Mouse (Mus musculus) liver, adult 2 months (tissue): ENCODE data around the gene Nrbf2. TPM values are rescaled to one million over a fixed set of nuclear protein-coding genes. Genes with fewer than 3 reads are reported as not detected.

Experiments
- DNase-seq: peaks from one replicate; pipeline ENCODE4 v3.0.0-alpha.2; 2011; ENCODE audit warnings: low read depth, low spot score; ENCODE audit errors: extremely low read depth
- H3K27ac ChIP-seq: fragments of 200-500 bp; replicated peaks from 2 replicates; pipeline ENCODE4 v1.5.1; 2012; ENCODE audit warnings: low read depth, mild to moderate bottlenecking, control low read depth, inconsistent platforms, low read length; ENCODE audit not compliant: insufficient read depth
- H3K27me3 ChIP-seq: fragments of 200-500 bp; 2 replicates; pipeline ENCODE4 v1.6.1; 2012; ENCODE audit warnings: mild to moderate bottlenecking, moderate library complexity, low read length, inconsistent platforms; ENCODE audit not compliant: control insufficient read depth, insufficient read depth
- H3K36me3 ChIP-seq: fragments of 200-500 bp; 2 replicates; pipeline ENCODE4 v1.6.1; 2012; ENCODE audit warnings: low read length, inconsistent platforms; ENCODE audit not compliant: control insufficient read depth, insufficient read depth
- H3K4me1 ChIP-seq: fragments of 200-500 bp; 2 replicates; pipeline ENCODE4 v1.6.1; 2011; ENCODE audit warnings: low read length; ENCODE audit not compliant: control insufficient read depth, insufficient read depth
- H3K4me3 ChIP-seq: fragments of 200-500 bp; 2 replicates; pipeline ENCODE4 v1.5.1; 2011; ENCODE audit warnings: low read depth, mild to moderate bottlenecking, control low read depth, low read length, moderate library complexity; ENCODE audit not compliant: insufficient read depth
- H3K79me2 ChIP-seq: fragments of 200-500 bp; 2 replicates; pipeline ENCODE4 v1.6.1; 2012; ENCODE audit warnings: inconsistent platforms, mild to moderate bottlenecking, low read length, moderate library complexity; ENCODE audit not compliant: control insufficient read depth, insufficient read depth
- H3K9ac ChIP-seq: fragments of 200-500 bp; 2 replicates; pipeline ENCODE4 v1.6.1; 2012; ENCODE audit warnings: low read depth, mild to moderate bottlenecking, control low read depth, inconsistent platforms, low read length
- CTCF ChIP-seq: fragments of 200-500 bp; IDR thresholded peaks from 2 replicates; pipeline ENCODE4 v1.5.1; 2011; ENCODE audit warnings: low read depth, low read length, control low read depth
- POLR2A ChIP-seq: fragments of 200-500 bp; IDR thresholded peaks from 2 replicates; pipeline ENCODE4 v1.6.1; 2011; ENCODE audit warnings: low read length, control low read depth; ENCODE audit not compliant: insufficient read depth; ENCODE audit errors: extremely low read depth
- WGBS: fragments of 180-500 bp; shearing (Covaris S2); methylation state at CpG from one replicate; pipeline ENCODE4 v1.1.7; 2018; 5-methylcytosine and 5-hydroxymethylcytosine counted together
- polyA plus RNA-seq: library from polyadenylated mRNA; depleted of rRNA; stranded (reverse); fragments of >200 nt; gene quantifications from 2 replicates; pipeline ENCODE4 v1.2.3, GENCODE M21; 2012
- total RNA-seq: library from RNA; depleted of rRNA; stranded (reverse); fragments of >200 nt; gene quantifications from 2 replicates; pipeline ENCODE4 v1.2.3, GENCODE M21; 2014

Nrbf2 gene
- total and polyA plus RNA-seq, 2 experiments, result 11.3 to 13.6 TPM

- peak; percentile 55 for DNase-seq
- Histone ChIP-seq H3K27ac (no peak overlapping the region), H3K4me3 (no peak overlapping the region), H3K79me2 (no peaks in the 10 kb centered on the region), H3K36me3 (no peaks in the 10 kb centered on the region), H3K27me3 (no peaks in the 10 kb centered on the region), H3K9ac (no peak overlapping the region), H3K4me1 (peaks cover 2% of the 10 kb centered on the region)
- 23% methylated on average over 9 of the region's 9 CpGs for WGBS
- TF ChIP-seq POLR2A (no peak), CTCF (peak; percentile 86)
Observed at GRCm38 (mm10) chr10:67311277-67311959, 26.3 kb upstream of the Nrbf2 start.

DNA sequence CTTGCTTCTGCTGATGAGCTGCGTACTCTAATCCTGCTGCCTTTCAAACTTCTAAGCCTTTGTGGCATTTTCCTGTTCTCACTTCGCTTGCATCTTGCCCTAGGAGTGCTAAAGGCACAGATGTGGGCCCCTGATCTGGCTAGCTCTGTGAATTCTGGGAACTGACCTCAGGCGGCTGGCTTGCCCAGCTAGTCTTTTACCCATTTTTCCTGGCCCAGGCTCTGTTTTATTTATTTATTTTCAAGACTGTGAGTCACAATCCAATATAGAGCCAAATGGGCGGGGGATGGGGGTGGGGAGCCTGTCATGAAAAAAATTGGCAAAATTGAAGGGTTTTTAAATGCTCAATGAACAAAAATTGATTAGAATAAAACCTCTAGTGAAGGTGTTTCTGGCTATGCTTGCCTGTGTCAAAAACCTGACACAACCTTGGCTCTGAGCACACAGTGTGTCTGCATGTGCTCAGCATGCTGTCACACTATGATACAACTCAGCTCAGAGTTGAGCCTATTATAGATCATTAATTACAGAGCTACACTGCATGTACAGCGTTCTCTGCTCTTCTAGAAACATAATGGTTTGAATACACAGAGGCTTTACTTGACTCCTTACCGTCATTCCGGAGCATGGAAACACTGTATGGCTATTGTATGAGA lies 24.5 kb upstream of the Nrbf2 start:
- TF ChIP-seq CTCF (no peak), POLR2A (no peak)
- 55% methylated on average over 7 of the region's 7 CpGs for WGBS
- Histone ChIP-seq H3K36me3 (no peaks in the 10 kb centered on the region), H3K4me1 (peaks cover 2% of the 10 kb centered on the region), H3K27ac (no peak overlapping the region), H3K4me3 (no peak overlapping the region), H3K9ac (no peak overlapping the region), H3K79me2 (no peaks in the 10 kb centered on the region), H3K27me3 (no peaks in the 10 kb centered on the region)
- peak; percentile 79 for DNase-seq

DNA sequence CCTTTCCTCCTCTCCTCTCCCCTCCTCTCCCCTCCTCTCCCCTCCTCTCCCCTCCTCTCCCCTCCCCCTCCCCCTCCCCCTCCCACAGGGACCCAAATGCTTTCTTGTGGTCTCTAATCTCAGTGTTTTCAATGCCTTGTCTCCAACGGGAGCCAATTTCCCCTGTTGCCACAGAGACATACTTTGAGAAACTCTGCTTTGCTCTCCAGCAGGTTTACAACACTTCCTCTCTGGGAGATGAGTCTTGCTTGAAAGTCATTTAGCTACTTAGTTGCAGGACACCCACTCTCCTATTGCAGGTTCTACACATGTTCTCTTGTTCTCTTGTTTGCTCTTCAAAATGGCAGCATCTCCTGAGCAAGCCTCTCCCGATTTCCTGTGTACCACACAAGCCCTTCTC lies 17.2 kb upstream of the Nrbf2 start:
- no peak for TF ChIP-seq CTCF
- no peak for TF ChIP-seq POLR2A
- no peaks in the 10 kb centered on the region for H3K79me2 ChIP-seq
- no peaks in the 10 kb centered on the region for H3K36me3 ChIP-seq
- no peak overlapping the region for H3K4me3 ChIP-seq
- DNase-seq, result no peak
- H3K4me1 ChIP-seq, result peaks cover 11% of the 10 kb centered on the region
- no peaks in the 10 kb centered on the region for H3K27me3 ChIP-seq
- H3K27ac ChIP-seq, result no peak overlapping the region
- WGBS, result 38% methylated on average over 2 of the region's 2 CpGs
- H3K9ac ChIP-seq, result no peak overlapping the region

GRCm38 (mm10) chr10:67301046-67301445 lies 15.9 kb upstream of the Nrbf2 start:
- no peak overlapping the region for H3K27ac ChIP-seq
- WGBS, result 96% methylated on average over 6 of the region's 6 CpGs
- peaks cover 11% of the 10 kb centered on the region for H3K4me1 ChIP-seq
- DNase-seq, result no peak
- TF ChIP-seq CTCF (no peak), POLR2A (no peak)
- no peaks in the 10 kb centered on the region for H3K79me2 ChIP-seq
- H3K9ac ChIP-seq, result no peak overlapping the region
- no peaks in the 10 kb centered on the region for H3K36me3 ChIP-seq
- no peak overlapping the region for H3K4me3 ChIP-seq
- H3K27me3 ChIP-seq, result no peaks in the 10 kb centered on the region

- Histone ChIP-seq H3K36me3 (no peaks in the 10 kb centered on the region), H3K27ac (peak overlapping the region; percentile 52; the same call in 1 of the 2 replicates), H3K4me3 (no peak overlapping the region), H3K9ac (no peak overlapping the region), H3K4me1 (peaks cover 11% of the 10 kb centered on the region), H3K27me3 (no peaks in the 10 kb centered on the region), H3K79me2 (no peaks in the 10 kb centered on the region)
- DNase-seq, result peak; percentile 93
- TF ChIP-seq CTCF (no peak), POLR2A (no peak)
- 32% methylated on average over 4 of the region's 4 CpGs for WGBS
Observed at GRCm38 (mm10) chr10:67299285-67299684, 14.2 kb upstream of the Nrbf2 start.

DNA sequence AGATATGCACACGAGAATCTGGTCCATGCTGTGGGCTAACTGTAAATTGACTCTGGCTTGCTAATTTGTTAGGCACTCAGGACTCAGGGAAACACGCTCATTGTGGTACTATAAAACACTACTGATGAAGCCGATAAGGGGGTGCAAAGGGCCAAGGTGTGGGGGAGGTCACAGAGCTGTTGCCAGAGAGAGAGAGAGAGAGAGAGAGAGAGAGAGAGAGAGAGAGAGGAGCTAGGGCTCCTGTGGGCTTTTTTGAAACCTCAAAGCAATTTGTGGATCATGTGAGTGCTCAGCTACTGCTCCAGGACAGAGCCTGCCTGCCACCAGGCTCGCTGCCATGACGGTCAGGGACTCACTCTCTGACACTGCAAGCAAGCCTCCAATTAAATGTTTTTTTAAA lies 13.8 kb upstream of the Nrbf2 start:
- peak overlapping the region; percentile 52 for H3K27ac ChIP-seq
- no peak overlapping the region for H3K4me3 ChIP-seq
- no peak for TF ChIP-seq CTCF
- TF ChIP-seq POLR2A, result no peak
- H3K9ac ChIP-seq, result no peak overlapping the region
- H3K36me3 ChIP-seq, result no peaks in the 10 kb centered on the region
- no peaks in the 10 kb centered on the region for H3K79me2 ChIP-seq
- no peaks in the 10 kb centered on the region for H3K27me3 ChIP-seq
- peak; percentile 80 for DNase-seq
- WGBS, result 21% methylated on average over 5 of the region's 5 CpGs
- peaks cover 11% of the 10 kb centered on the region for H3K4me1 ChIP-seq
